Mouse (Mus musculus): ENCODE data around the gene Tmprss2. TPM values are rescaled to one million over a fixed set of nuclear protein-coding genes. Genes with fewer than 3 reads are reported as not detected.

Tmprss2 gene
- polyA plus RNA-seq, 1 experiment from 2014 or later: 12.0 TPM

DNA sequence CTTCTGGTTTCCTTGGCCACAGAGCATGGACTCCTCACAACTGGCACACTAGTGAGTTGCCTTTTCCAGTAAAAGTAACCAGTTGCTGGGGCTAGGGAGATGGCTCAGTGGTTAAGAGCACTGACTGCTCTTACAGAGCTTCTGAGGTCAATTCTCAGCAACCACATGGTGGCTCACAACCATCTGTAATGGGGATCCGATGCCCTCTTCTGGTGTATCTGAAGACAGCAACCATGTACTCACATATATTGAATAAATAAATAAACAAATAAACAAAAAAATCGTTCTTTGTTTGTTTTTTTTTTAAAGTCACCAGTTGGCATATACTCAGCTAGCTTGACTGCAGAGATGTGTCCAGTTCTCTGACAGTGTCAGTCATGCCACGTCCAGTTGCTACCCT, 94.7 kb downstream of the Tmprss2 start:
- Histone ChIP-seq H3K9me3 (ENCODE audit: control insufficient read depth, low read length) (no peaks in the 10 kb centered on the region), H3K4me2 (ENCODE audit: low read depth, low read length) (no peak overlapping the region), H3K36me3 (ENCODE audit: control insufficient read depth, insufficient read depth, low read length) (no peaks in the 10 kb centered on the region), H3K9ac (ENCODE audit: low read length) (no peak overlapping the region), H3K4me1 (replicated peaks; ENCODE audit: control insufficient read depth, insufficient read depth, low read length) (no peaks in the 10 kb centered on the region), H3K27ac (ENCODE audit: low read length) (no peak overlapping the region), H3K4me3 (ENCODE audit: low read length) (no peak overlapping the region), H3K27me3 (ENCODE audit: control insufficient read depth, insufficient read depth, low read depth, low read length) (no peaks in the 10 kb centered on the region)
- ATAC-seq (ENCODE audit: low read depth): no peak
- 68% methylated on average over 3 of the region's 3 CpGs for WGBS

Other genes starting within 250 kb of the Tmprss2 start
- 0.33 and 0.45 TPM in 2 replicates for gene Mx1, start 148.3 kb downstream of the Tmprss2 start, polyA plus RNA-seq (2015; fragmentation: Nextera tagmentation; extraction: Ambion mirVana)
- not detected in 2 replicates for gene Fam3b, start 96.4 kb downstream of the Tmprss2 start, polyA plus RNA-seq (2015; fragmentation: Nextera tagmentation; extraction: Ambion mirVana)
- 18.0 and 18.7 TPM in 2 replicates for gene Ripk4, start 152.6 kb upstream of the Tmprss2 start, polyA plus RNA-seq (2015; fragmentation: Nextera tagmentation; extraction: Ambion mirVana)
- 10.4 and 12.1 TPM in 2 replicates for gene Prdm15, start 240.7 kb upstream of the Tmprss2 start, polyA plus RNA-seq (2015; fragmentation: Nextera tagmentation; extraction: Ambion mirVana)

Measured in lung, embryonic 16.5 days (tissue).